Mouse (Mus musculus) G1E (cell line): ENCODE measurements at regions not wholly inside any gene's neighbourhood (a gene's known extent, or its start where the extent isn't known, plus 50 kb on each side); places are given as distances from the start of the nearest gene placed in this dataset.

Source experiments
- ATAC-seq: 2 replicates; pipeline ENCODE4 v1.8.0; 2016; ENCODE audit warnings: mild to moderate bottlenecking; ENCODE audit not compliant: insufficient number of reproducible peaks, poor library complexity, low FRiP score, severe bottlenecking; ENCODE audit errors: extremely low read depth
- DNase-seq: peaks from one replicate; pipeline ENCODE4 v3.0.0; 2012; ENCODE audit warnings: low spot score
- H3K27me3 ChIP-seq: 2 replicates; pipeline ENCODE4 v1.6.1; 2012; ENCODE audit warnings: mild to moderate bottlenecking, low read length, inconsistent platforms; ENCODE audit not compliant: insufficient read depth
- H3K36me3 ChIP-seq: replicated peaks from 2 replicates; pipeline ENCODE3; 2012; ENCODE audit warnings: mild to moderate bottlenecking, inconsistent platforms
- H3K4me1 ChIP-seq: 2 replicates; pipeline ENCODE4 v1.6.1; 2012; ENCODE audit warnings: low read depth, low read length, inconsistent platforms, mixed read lengths; ENCODE audit not compliant: insufficient read depth
- H3K4me3 ChIP-seq: 2 replicates; pipeline ENCODE4 v1.5.1; 2012; ENCODE audit warnings: low read depth, mild to moderate bottlenecking, inconsistent platforms, low read length, moderate library complexity, mixed read lengths
- H3K9me3 ChIP-seq: replicated peaks from 2 replicates; pipeline ENCODE4 v1.6.1; 2012; ENCODE audit warnings: inconsistent platforms
- CTCF ChIP-seq: IDR thresholded peaks from 2 replicates; pipeline ENCODE4 v1.5.1; 2012; ENCODE audit warnings: low read depth, low read length, inconsistent platforms, mixed read lengths
- GATA1 ChIP-seq: IDR thresholded peaks from 2 replicates; pipeline ENCODE4 v1.6.1; 2012; ENCODE audit warnings: borderline replicate concordance, low read length, inconsistent platforms, mixed read lengths
- GATA2 ChIP-seq: IDR thresholded peaks from 2 replicates; pipeline ENCODE4 v1.6.1; 2012; ENCODE audit warnings: low read depth, low read length, inconsistent platforms, borderline replicate concordance
- POLR2AphosphoS5 ChIP-seq: IDR thresholded peaks from 2 replicates; pipeline ENCODE4 v1.6.1; 2012; ENCODE audit warnings: low read depth, low read length, inconsistent platforms; ENCODE audit not compliant: insufficient replicate concordance
- TAL1 ChIP-seq: conservative IDR thresholded peaks from 2 replicates; pipeline ENCODE4 v1.6.1; 2012; ENCODE audit warnings: low read depth, low read length, inconsistent platforms, mixed read lengths

- H3K36me3 ChIP-seq, result no peaks in the 10 kb centered on the region
- H3K9me3 ChIP-seq, result no peaks in the 10 kb centered on the region
- H3K4me3 ChIP-seq, result no peak overlapping the region
- no peaks in the 10 kb centered on the region for H3K27me3 ChIP-seq
- ATAC-seq (no peak), DNase-seq (no peak)
- H3K4me1 ChIP-seq, result no peaks in the 10 kb centered on the region
- TF ChIP-seq GATA1 (no peak), CTCF (no peak), TAL1 (no peak)
Measured at GRCm38 (mm10) chr5:85661487-85661886, 403.9 kb downstream of the Cenpc1 start.

DNA sequence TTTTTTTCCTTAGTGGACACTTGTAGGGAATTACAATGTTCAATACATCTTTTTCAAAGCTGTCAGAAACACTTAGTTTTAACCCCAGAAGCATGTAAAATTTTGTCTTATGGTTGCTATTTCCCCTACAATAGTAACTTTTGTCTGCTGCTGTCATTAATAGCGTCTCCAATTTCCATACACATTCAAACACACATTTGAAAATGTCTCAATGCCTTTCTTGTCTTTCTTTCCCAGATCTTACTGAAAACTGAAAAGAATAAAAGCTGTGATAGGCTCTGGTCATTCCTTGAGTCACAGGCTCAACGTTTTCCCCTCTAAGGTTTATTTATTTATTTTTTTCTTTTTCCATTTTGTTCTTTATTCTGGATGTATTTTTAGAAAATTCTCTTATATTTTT, 444.3 kb downstream of the Cenpc1 start:
- no peaks in the 10 kb centered on the region for H3K36me3 ChIP-seq
- H3K9me3 ChIP-seq, result no peaks in the 10 kb centered on the region
- H3K4me1 ChIP-seq, result no peaks in the 10 kb centered on the region
- H3K4me3 ChIP-seq, result no peak overlapping the region
- TF ChIP-seq GATA1 (no peak), CTCF (no peak), TAL1 (no peak), POLR2AphosphoS5 (no peak), GATA2 (no peak)
- no peak for ATAC-seq
- H3K27me3 ChIP-seq, result no peaks in the 10 kb centered on the region
- DNase-seq, result no peak

GRCm38 (mm10) chr5:85614783-85615182, 450.6 kb downstream of the Cenpc1 start:
- Histone ChIP-seq H3K4me1 (no peaks in the 10 kb centered on the region), H3K4me3 (no peak overlapping the region), H3K27me3 (no peaks in the 10 kb centered on the region), H3K36me3 (no peaks in the 10 kb centered on the region), H3K9me3 (no peaks in the 10 kb centered on the region)
- DNase-seq (no peak), ATAC-seq (no peak)
- TF ChIP-seq POLR2AphosphoS5 (no peak), CTCF (no peak), GATA2 (no peak), GATA1 (no peak), TAL1 (no peak)

GRCm38 (mm10) chr5:85612606-85613005, 452.8 kb downstream of the Cenpc1 start:
- H3K9me3 ChIP-seq, result no peaks in the 10 kb centered on the region
- TF ChIP-seq GATA1, result no peak
- TF ChIP-seq TAL1, result no peak
- TF ChIP-seq GATA2, result no peak
- TF ChIP-seq CTCF, result no peak
- TF ChIP-seq POLR2AphosphoS5, result no peak
- ATAC-seq (no peak), DNase-seq (no peak)
- no peaks in the 10 kb centered on the region for H3K27me3 ChIP-seq
- H3K4me3 ChIP-seq, result no peak overlapping the region
- H3K36me3 ChIP-seq, result no peaks in the 10 kb centered on the region
- H3K4me1 ChIP-seq, result no peaks in the 10 kb centered on the region

DNA sequence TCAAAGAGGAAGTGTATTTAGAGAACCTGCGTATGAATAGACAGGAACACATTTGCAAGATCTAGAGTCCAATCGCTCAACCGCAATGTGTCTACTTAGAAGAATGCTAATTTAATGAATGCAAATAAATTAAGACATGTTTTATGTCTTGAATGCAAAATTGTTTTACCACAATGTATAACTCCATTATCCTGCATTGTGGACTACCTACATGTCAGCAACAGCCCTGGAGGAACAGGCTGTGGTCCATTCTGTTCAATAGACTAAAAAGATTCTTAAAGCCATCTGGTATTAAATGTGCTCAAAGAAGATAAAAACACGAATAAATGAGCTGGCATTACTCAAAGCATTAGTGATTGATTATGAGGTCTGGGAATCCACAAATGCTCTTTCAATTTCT, 456.3 kb downstream of the Cenpc1 start:
- Histone ChIP-seq H3K27me3 (no peaks in the 10 kb centered on the region), H3K9me3 (no peaks in the 10 kb centered on the region), H3K36me3 (no peaks in the 10 kb centered on the region), H3K4me1 (no peaks in the 10 kb centered on the region), H3K4me3 (no peak overlapping the region)
- ATAC-seq, result no peak
- TF ChIP-seq POLR2AphosphoS5, result no peak
- DNase-seq, result no peak

DNA sequence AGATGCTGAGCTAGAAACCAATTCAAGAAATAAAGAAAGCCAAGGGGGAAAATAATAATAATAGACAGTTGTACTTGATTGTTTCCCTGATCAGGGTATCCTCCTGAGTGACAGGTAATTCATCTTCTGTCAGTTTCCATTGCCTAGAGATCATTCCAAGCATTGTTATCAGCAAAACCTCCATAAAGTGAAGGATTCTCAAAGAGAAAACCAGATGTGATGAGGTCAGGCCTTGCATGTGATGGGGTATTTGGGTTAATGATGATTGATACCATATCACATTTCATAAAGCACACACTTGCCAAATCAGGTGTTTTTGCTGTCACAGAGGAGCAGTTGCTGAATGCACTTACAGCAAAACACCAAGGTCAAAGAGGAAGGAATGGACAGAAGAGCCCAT, 467.2 kb downstream of the Cenpc1 start:
- no peak for ATAC-seq
- no peaks in the 10 kb centered on the region for H3K4me1 ChIP-seq
- H3K36me3 ChIP-seq, result no peaks in the 10 kb centered on the region
- H3K27me3 ChIP-seq, result no peaks in the 10 kb centered on the region
- DNase-seq, result no peak
- 0 out of 2 replicates have a peak, but pooled peaks cover 2% of the 10 kb centered on the region for H3K9me3 ChIP-seq
- H3K4me3 ChIP-seq, result no peak overlapping the region
- TF ChIP-seq CTCF, result no peak
- no peak for TF ChIP-seq GATA2
- TF ChIP-seq TAL1, result no peak
- TF ChIP-seq GATA1, result no peak
- no peak for TF ChIP-seq POLR2AphosphoS5

- Histone ChIP-seq H3K36me3 (no peaks in the 10 kb centered on the region), H3K4me1 (no peaks in the 10 kb centered on the region), H3K27me3 (no peaks in the 10 kb centered on the region), H3K9me3 (0 out of 2 replicates have a peak, but pooled peaks cover 2% of the 10 kb centered on the region), H3K4me3 (no peak overlapping the region)
- ATAC-seq (no peak), DNase-seq (no peak)
- TF ChIP-seq TAL1 (no peak), POLR2AphosphoS5 (no peak), GATA1 (no peak), GATA2 (no peak), CTCF (no peak)
Measured at GRCm38 (mm10) chr5:85595082-85595447, 470.3 kb downstream of the Cenpc1 start.
